Mouse (Mus musculus) right cerebral cortex, postnatal 25 days (tissue): Measurements from ENCODE around the gene Zbtb24.

Source experiments
- DNase-seq: peaks from one replicate; pipeline ENCODE4 v3.0.0; 2022

The Zbtb24 gene

DNA sequence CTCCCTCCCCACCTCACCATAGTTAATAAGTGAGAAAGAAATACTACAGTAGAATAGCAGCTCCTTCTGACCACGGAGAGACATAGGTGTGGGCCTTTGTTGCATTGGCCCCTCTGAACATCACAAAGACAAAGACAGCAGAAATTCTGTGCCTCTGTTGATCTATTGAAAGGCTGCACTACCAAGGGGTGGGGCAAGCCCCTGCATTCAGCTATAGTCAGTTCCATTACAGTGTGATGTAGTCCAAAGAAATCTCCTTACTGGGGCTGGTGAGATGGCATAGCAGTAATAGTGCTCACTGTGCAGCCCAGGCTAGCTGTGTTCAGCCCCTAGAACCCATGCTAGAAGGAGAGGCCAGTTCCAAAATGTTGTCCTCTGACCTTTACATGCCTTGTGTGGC lies 54.8 kb downstream of the Zbtb24 start:
- no peak for DNase-seq

DNA sequence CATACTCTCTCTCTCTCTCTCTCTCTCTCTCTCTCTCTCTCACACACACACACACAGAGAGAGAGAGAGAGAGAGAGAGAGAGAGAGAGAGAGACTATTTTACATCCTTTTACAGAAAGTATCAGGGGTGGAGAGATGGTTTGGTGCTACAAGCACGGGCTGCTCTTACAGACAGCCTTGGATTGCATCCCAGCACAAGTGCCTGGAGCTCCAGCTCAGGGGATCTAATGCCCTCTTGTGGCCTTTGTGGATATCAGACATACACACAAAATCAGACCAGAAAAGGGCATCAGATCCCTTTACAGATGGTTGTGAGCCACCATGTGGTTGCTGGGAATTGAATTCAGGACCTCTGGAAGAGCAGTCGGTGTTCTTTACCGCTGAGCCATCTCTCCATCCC lies 55.3 kb downstream of the Zbtb24 start:
- DNase-seq: peak; percentile 30

DNA sequence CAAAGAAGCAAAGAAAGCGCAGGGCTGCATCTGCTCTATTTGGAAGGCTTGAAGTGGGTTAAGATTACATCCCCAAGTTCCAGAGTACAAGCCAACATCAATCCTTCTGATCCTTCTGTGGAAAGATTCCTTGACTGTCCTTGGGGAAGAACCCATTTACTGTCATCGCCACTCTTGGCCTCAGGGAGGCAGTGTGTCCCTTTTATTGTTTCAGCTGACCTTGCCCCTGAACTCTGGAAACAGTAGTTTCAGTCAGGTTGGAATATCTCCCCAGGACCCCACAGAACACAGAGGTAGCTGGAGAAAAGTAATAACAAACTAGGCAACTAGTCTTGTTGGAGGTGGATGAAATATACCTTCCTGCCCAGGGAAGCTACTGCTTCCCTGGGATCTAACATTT lies 59.0 kb downstream of the Zbtb24 start:
- no peak for DNase-seq

DNA sequence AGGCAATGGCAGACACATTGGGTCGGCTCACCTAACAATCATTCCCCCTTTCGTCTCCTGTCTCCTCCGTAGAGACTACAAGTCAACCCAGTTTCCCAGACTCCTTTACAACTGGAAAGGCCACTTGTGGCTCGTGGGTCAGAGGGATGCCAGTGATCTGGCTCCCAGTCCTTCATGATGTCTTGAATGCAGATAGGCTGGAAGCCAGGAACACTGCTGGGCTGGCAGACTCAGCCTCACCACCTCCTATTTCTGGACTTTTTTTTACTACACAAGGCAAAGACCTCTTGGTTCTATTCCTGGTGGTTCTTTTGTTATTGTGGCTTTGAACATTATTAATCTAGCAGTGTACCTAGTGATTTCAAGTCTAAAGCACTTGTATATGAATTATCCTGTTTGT lies 64.1 kb downstream of the Zbtb24 start:
- no peak for DNase-seq

DNA sequence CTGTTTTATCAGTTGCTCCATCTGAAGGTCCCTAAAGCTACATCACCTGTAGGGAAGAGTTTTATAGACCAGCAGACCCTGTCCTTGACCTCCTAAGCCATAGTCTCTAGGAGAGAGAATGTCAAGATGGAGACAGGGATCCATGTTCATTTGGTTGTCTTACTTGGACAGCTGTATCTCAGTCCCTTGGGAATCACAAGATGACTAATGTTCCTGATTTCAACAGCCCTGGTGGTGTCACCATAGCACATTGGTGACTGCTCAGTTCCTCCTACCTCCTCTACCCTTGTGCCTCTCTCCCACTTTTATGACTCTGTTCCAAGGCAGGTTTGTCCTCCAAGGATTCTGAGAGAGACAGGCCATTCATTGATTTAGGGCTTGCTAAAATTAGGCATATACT lies 64.7 kb downstream of the Zbtb24 start:
- no peak for DNase-seq
